Mouse (Mus musculus): ENCODE data around the gene Zzef1. TPM values are rescaled to one million over a fixed set of nuclear protein-coding genes. Genes with fewer than 3 reads are reported as not detected.

The Zzef1 gene
- polyA plus RNA-seq, 1 experiment from 2014 or later, result 7.7 TPM

Small RNA genes lying within 50 kb of the gene (microRNA-seq; reads per million reads assigned to microRNA genes)
- not detected for gene Gm44467

Other genes with a start within 250 kb of the Zzef1 start
- gene Spns3, start 245.7 kb upstream of the Zzef1 start, polyA plus RNA-seq (2016; fragmentation: Nextera tagmentation; extraction: Ambion mirVana), result 0.10 and 0.19 TPM in 2 replicates
- gene Ube2g1, start 188.9 kb upstream of the Zzef1 start, polyA plus RNA-seq (2016; fragmentation: Nextera tagmentation; extraction: Ambion mirVana), result 68.5 and 71.0 TPM in 2 replicates
- 25.8 and 27.8 TPM in 2 replicates for gene Ankfy1, start 106.2 kb upstream of the Zzef1 start, polyA plus RNA-seq (2016; fragmentation: Nextera tagmentation; extraction: Ambion mirVana)
- 5.5 and 6.3 TPM in 2 replicates for gene Cyb5d2, start 84 bp upstream of the Zzef1 start, polyA plus RNA-seq (2016; fragmentation: Nextera tagmentation; extraction: Ambion mirVana)
- gene Atp2a3, start 164.9 kb downstream of the Zzef1 start, polyA plus RNA-seq (2016; fragmentation: Nextera tagmentation; extraction: Ambion mirVana), result 4.8 and 5.7 TPM in 2 replicates
- 2.2 and 2.7 TPM in 2 replicates for gene P2rx1, start 202.9 kb downstream of the Zzef1 start, polyA plus RNA-seq (2016; fragmentation: Nextera tagmentation; extraction: Ambion mirVana)
- 2.0 and 2.2 TPM in 2 replicates for gene Camkk1, start 222.8 kb downstream of the Zzef1 start, polyA plus RNA-seq (2016; fragmentation: Nextera tagmentation; extraction: Ambion mirVana)